Mouse (Mus musculus) megakaryocyte, embryonic 14.5 days (primary cell): Measurements from ENCODE around the gene Zfp853. TPM values are rescaled to one million over a fixed set of nuclear protein-coding genes. Genes with fewer than 3 reads are reported as not detected.

Experiments
- H3K27me3 ChIP-seq: replicated peaks from 2 replicates; pipeline ENCODE3; 2012; ENCODE audit warnings: inconsistent platforms
- H3K36me3 ChIP-seq: replicated peaks from 2 replicates; pipeline ENCODE3; 2012; ENCODE audit warnings: low read length, inconsistent platforms, mixed read lengths
- H3K4me1 ChIP-seq: 2 replicates; pipeline ENCODE4 v1.6.1; 2012; ENCODE audit warnings: inconsistent platforms
- H3K4me3 ChIP-seq: replicated peaks from 2 replicates; pipeline ENCODE3; 2012; ENCODE audit warnings: moderate library complexity, mild to moderate bottlenecking, inconsistent platforms
- H3K9me3 ChIP-seq: 2 replicates; pipeline ENCODE4 v1.6.1; 2012; ENCODE audit warnings: inconsistent platforms
- FLI1 ChIP-seq: IDR thresholded peaks from 2 replicates; pipeline ENCODE4 v1.6.1; 2012; ENCODE audit warnings: low read length, inconsistent platforms, mixed read lengths
- GATA1 ChIP-seq: IDR thresholded peaks from 3 replicates; pipeline ENCODE4 v1.6.1; 2012; ENCODE audit warnings: mixed read lengths, low read length, inconsistent platforms, borderline replicate concordance
- polyA plus RNA-seq: library from polyadenylated mRNA; stranded (reverse); fragments of >175 nt; gene quantifications from 2 replicates; pipeline ENCODE4 v1.2.3, GENCODE M21; 2012; ENCODE audit warnings: low replicate concordance; ENCODE audit not compliant: insufficient read depth

Gene Zfp853
- polyA plus RNA-seq, 1 experiment = 0.06 TPM

DNA sequence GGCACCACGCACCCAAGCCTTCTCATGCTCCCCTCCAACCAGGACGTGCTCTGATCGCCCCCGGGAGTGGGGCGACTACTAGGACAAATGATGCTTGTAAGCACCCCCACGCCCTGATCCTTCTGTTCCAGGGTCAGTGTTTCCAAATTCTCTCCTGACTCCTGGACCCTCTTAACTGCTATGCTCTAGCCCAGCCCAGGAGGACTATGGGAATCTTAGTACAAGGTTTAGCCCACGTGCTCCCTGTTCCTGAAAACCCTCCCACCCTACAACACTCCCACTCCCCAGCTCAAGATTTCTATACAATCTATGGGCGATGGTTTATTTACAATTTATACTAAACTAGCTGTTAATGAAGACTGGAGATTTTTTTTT lies 22.1 kb upstream of the Zfp853 start:
- H3K4me1 ChIP-seq = peaks cover 50% of the 10 kb centered on the region
- no peaks in the 10 kb centered on the region for H3K9me3 ChIP-seq
- H3K4me3 ChIP-seq = peak overlapping the region; percentile 99
- no peaks in the 10 kb centered on the region for H3K27me3 ChIP-seq
- H3K36me3 ChIP-seq = peaks cover 78% of the 10 kb centered on the region
- TF ChIP-seq GATA1 = no peak
- no peak for TF ChIP-seq FLI1

DNA sequence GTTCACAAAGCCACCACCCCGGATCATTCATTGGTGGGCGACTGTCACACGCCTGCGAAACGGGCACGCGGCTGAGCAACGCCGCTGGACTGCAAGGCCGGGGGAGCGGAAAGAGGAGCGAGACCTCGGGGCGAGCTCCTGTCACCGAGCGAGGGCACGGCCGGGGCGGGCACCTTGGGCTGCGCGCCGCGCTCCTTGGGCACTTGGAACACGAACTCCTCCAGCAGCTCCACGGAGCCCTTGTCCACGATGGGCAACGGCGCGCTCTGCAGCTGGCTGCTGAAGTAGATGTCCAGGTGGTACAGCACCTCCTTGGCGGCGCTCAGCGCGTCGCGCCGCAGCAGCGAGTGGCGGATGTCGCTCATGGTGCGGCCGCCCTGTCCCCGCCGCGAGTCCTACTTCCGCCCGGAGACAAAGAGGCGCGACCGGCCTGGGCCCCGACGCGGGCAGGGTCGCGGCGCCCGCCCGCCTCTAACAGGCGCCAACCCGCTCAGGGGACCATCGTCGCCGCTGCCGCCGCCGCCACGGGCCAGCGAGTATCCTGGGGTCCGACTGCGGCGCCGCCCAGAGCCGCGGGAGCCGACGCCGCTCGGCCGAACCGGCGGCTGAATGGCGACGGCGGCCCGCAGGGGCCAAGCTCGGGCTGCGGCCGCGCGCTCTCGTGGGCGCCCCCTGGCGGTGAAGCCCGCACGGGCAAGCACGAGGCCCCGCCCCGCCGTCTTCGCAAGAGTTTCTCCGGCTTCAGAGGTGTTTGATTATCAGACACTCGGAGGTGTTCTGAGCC lies 21.5 kb upstream of the Zfp853 start, which contains the start of gene E130309D02Rik:
TSS of gene E130309D02Rik (minus strand) at position 631 of the 784 bp plus-strand sequence.
- no peaks in the 10 kb centered on the region for H3K9me3 ChIP-seq
- H3K36me3 ChIP-seq = peaks cover 78% of the 10 kb centered on the region
- H3K27me3 ChIP-seq = no peaks in the 10 kb centered on the region
- H3K4me1 ChIP-seq = peaks cover 56% of the 10 kb centered on the region
- peak within 1 kb of the TSS; percentile 99 for H3K4me3 ChIP-seq
- TF ChIP-seq FLI1 (no peak), GATA1 (no peak)

DNA sequence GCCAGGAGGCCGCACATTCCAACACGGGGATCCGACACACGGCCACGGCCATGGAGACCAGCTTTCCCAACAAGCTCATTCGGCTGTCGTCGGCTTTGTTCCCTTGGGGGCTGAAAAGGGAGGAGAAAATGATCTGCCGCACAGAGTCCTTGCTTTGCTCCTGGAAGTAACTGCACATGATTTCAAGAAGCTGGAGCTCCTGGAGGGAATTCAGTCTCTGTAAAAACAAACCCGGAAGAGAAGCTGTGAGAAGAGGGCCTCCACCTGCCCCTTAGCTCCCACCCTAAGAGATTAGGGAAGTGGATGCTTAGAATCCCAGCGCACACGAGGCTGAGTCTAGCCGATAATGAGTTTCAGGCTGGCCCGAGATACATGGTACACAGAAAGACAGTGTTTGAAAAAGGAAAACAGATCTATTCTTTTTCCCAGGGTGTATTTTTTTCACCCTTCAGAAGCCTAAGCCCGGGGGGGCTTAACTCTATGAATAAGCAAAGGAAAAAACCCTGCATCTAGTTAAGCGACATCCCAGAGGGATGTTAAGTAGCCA lies 20.8 kb upstream of the Zfp853 start:
- TF ChIP-seq GATA1 = no peak
- no peak for TF ChIP-seq FLI1
- no peaks in the 10 kb centered on the region for H3K9me3 ChIP-seq
- peaks cover 78% of the 10 kb centered on the region for H3K36me3 ChIP-seq
- no peaks in the 10 kb centered on the region for H3K27me3 ChIP-seq
- peak overlapping the region; percentile 99 for H3K4me3 ChIP-seq
- H3K4me1 ChIP-seq = peaks cover 62% of the 10 kb centered on the region

DNA sequence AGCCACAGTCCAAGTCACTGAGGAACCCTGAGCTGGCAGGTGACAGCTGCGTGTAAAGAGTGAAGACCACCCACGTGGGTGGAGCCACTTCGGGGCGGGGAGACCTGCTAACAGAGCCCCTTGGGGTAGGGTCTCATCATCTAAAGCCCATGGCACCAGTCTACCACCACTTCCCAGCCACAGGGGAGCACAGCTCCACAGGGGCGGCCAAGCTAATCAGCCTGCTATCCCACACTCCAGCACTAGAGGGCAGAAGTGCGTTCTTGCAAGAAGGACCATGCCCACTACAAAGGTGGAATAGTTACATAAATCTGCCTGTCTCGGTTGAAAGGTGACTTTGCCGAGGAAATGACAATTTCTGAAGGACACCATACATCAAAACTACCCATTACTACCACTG lies 18.5 kb upstream of the Zfp853 start:
- TF ChIP-seq GATA1 (no peak), FLI1 (no peak)
- H3K36me3 ChIP-seq = peaks cover 78% of the 10 kb centered on the region
- no peak overlapping the region for H3K4me3 ChIP-seq
- no peaks in the 10 kb centered on the region for H3K27me3 ChIP-seq
- peaks cover 75% of the 10 kb centered on the region for H3K4me1 ChIP-seq
- no peaks in the 10 kb centered on the region for H3K9me3 ChIP-seq

DNA sequence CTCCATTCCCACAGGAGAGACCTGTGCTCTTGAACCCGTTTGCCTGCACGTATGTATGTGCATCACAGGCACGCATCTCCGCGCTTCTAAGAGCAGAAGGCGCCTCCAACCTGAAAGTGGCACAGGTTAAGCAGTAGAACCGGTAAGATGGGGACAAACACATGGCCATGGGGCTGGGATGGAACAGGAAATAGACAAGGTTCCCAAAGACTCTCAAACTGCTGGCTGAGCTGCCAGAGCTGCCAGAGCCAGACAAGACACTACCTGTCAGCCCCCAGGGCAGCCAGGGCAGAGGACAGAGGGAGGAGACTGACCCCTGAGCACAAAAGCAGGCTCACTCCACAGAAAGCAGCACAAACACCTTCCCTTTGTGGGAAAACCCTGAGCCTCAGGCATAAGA lies 16.5 kb upstream of the Zfp853 start:
- no peaks in the 10 kb centered on the region for H3K9me3 ChIP-seq

DNA sequence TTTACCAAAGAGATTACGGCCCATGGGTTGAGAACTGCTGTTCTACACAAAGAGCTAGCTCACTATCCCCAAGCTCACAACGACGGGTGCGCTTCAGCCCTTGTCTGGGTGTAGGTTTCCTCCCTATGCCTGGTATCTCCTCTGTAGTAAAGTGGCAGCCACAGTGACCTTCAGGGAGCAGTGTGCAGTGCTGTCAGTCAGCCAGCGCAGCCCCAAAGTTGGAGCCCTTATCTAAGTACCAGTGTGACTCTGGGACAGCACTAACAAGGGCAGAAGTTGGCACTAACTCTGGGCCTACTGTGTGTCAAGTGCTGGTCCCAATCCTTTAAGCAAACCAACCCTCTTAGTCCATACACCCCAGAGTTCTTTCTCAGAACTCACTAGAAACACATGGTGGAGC lies 15.4 kb upstream of the Zfp853 start:
- H3K36me3 ChIP-seq = peaks cover 96% of the 10 kb centered on the region

More for the DNA sequence above, 16.5 kb upstream of the Zfp853 start:
- TF ChIP-seq GATA1 (no peak), FLI1 (no peak)
- H3K27me3 ChIP-seq = no peaks in the 10 kb centered on the region
- peaks cover 86% of the 10 kb centered on the region for H3K36me3 ChIP-seq
- H3K4me1 ChIP-seq = peaks cover 72% of the 10 kb centered on the region
- no peak overlapping the region for H3K4me3 ChIP-seq

DNA sequence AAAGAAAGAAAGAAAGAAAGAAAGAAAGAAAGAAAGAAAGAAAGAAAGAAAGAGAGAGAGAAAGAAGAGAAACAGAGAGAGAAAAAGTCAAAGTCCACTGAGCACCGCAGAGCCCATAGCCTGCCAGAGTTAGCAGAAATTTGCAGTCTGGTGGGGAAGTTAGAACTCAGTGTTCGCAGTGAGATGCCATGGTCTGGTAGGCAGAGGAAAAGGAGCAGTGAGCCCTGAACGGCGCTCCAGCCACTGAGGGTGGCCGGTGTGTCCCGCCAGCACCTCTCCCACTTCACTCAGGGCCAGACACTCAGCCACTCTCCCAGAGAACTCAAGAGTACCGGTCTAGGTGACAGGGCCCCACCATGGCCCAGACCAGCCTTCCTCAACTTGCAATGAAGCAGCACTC lies 10.8 kb upstream of the Zfp853 start:
- Histone ChIP-seq H3K4me3 (no peak overlapping the region), H3K36me3 (peaks cover 99% of the 10 kb centered on the region), H3K9me3 (peaks cover 5% of the 10 kb centered on the region; the same call in 1 of the 2 replicates), H3K27me3 (no peaks in the 10 kb centered on the region), H3K4me1 (peaks cover 50% of the 10 kb centered on the region)
- TF ChIP-seq FLI1 (no peak), GATA1 (no peak)

More for the DNA sequence above, 15.4 kb upstream of the Zfp853 start:
- H3K9me3 ChIP-seq = no peaks in the 10 kb centered on the region
- no peak for TF ChIP-seq GATA1
- TF ChIP-seq FLI1 = no peak
- no peak overlapping the region for H3K4me3 ChIP-seq
- H3K4me1 ChIP-seq = peaks cover 74% of the 10 kb centered on the region
- H3K27me3 ChIP-seq = no peaks in the 10 kb centered on the region

DNA sequence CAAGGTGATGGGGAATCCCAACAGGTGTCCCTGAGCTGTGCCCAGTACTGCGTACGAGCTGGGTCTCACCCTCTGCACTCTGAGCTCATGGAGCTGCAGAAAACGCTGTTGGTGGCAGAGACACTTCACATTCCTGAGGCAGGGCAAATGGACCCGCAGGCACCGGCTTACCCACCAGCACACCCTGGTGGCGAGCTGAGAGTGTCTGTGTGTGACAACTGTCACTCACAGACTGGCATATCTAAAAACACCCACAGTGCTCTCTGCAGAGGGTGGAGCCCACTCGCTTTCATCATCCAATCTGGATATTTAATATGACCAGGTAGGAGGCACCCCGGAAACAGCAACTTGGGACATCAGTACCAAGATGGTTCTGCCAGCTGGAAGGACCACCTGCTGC lies 7.9 kb upstream of the Zfp853 start:
- Histone ChIP-seq H3K27me3 (peaks cover 2% of the 10 kb centered on the region), H3K4me3 (no peak overlapping the region), H3K36me3 (peaks cover 81% of the 10 kb centered on the region), H3K9me3 (peaks cover 5% of the 10 kb centered on the region; the same call in 1 of the 2 replicates), H3K4me1 (peaks cover 43% of the 10 kb centered on the region)
- TF ChIP-seq GATA1 = no peak
- no peak for TF ChIP-seq FLI1

DNA sequence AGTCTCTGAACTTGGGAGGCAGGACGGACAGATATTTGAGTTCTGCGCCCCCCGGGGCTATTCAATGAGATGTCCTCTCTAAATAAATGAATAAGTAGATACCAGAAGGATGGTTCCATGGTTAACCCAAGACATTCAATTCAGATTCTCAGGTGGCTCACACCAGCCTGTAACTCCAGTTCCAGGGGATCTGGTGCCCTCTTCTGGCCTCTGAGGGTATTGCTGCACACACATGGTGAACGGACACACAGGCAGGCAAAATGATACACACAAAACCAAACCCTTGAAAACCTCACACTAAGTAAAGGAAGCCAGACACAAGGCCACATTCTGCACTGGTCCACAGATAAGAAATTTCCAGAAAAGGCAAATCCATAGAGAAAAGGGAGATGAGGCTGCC lies 6.3 kb upstream of the Zfp853 start:
- Histone ChIP-seq H3K36me3 (peaks cover 65% of the 10 kb centered on the region), H3K4me1 (peaks cover 39% of the 10 kb centered on the region), H3K9me3 (peaks cover 10% of the 10 kb centered on the region), H3K4me3 (no peak overlapping the region), H3K27me3 (peaks cover 9% of the 10 kb centered on the region)
- no peak for TF ChIP-seq FLI1

DNA sequence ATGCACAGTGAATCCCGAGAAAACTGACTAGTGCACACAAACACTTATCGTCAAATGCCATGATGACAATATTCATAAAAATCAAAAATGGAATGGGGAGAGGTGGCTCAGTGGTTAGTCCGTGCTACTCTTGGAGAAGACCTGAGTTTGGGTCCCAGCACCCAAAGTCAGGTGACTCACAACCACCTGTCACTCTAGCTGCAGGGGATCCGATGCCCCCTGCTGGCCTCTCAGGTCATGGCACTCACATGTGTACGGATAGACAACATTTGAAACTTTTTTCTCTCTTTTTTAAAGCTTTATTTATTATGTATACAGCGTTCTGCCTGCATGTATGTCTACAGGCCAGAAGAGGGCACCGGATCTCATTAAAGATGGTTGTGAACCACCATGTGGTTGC lies 5.0 kb upstream of the Zfp853 start:
- H3K27me3 ChIP-seq = peaks cover 21% of the 10 kb centered on the region
- H3K36me3 ChIP-seq = peaks cover 54% of the 10 kb centered on the region
- no peak overlapping the region for H3K4me3 ChIP-seq
- peaks cover 15% of the 10 kb centered on the region for H3K9me3 ChIP-seq
- peaks cover 40% of the 10 kb centered on the region for H3K4me1 ChIP-seq
- TF ChIP-seq GATA1 (no peak), FLI1 (no peak)

DNA sequence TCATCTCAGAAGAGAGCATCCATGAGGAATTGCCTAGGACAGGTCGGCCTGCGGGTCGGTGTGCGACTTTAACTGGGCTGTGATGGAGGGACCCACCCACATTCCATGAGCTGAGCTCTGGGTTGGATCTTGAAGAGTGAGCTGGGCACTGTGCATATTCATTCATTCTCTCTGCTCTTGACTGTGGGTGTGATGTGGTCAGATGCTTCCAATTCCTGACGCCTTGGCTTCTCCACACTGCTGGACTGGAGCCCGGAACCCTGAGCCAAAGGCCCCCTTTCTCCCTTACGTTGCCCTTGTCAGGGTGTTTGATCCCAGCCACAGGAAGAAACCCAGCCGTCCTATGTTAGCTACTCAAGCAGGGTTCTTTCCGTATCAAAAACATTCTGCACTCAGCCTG lies 4.6 kb upstream of the Zfp853 start:
- Histone ChIP-seq H3K4me1 (peaks cover 40% of the 10 kb centered on the region), H3K27me3 (peaks cover 25% of the 10 kb centered on the region), H3K4me3 (no peak overlapping the region), H3K9me3 (peaks cover 15% of the 10 kb centered on the region), H3K36me3 (peaks cover 49% of the 10 kb centered on the region)
- no peak for TF ChIP-seq GATA1
- no peak for TF ChIP-seq FLI1
